Mouse (Mus musculus): Measurements from ENCODE around the gene Gm45618. TPM values are rescaled to one million over a fixed set of nuclear protein-coding genes. Genes with fewer than 3 reads are reported as not detected.

Gene Gm45618
- polyA plus RNA-seq, 1 experiment from 2014 or later, result not detected

GRCm38 (mm10) chr7:142080876-142081275 lies 39.7 kb downstream of the Gm45618 start:
- 45% methylated on average over 2 of the region's 2 CpGs for WGBS

GRCm38 (mm10) chr7:142079365-142079764 lies 41.2 kb downstream of the Gm45618 start:
- H3K9ac ChIP-seq, result no peak overlapping the region

More at GRCm38 (mm10) chr7:142080876-142081275, 39.7 kb downstream of the Gm45618 start:
- Histone ChIP-seq H3K9ac (no peak overlapping the region), H3K4me3 (no peak overlapping the region), H3K27ac (replicated peaks) (no peak overlapping the region), H3K9me3 (no peaks in the 10 kb centered on the region), H3K4me2 (no peak overlapping the region), H3K4me1 (replicated peaks) (peaks cover 28% of the 10 kb centered on the region), H3K27me3 (no peaks in the 10 kb centered on the region), H3K36me3 (peaks cover 54% of the 10 kb centered on the region)
- ATAC-seq (ENCODE audit: low FRiP score, low read depth), result no peak

GRCm38 (mm10) chr7:142077138-142077537 lies 43.4 kb downstream of the Gm45618 start:
- H3K36me3 ChIP-seq, result peaks cover 26% of the 10 kb centered on the region
- ATAC-seq (ENCODE audit: low FRiP score, low read depth), result no peak
- 68% methylated on average over 3 of the region's 3 CpGs for WGBS
- no peak overlapping the region for H3K4me2 ChIP-seq
- H3K27ac ChIP-seq (replicated peaks), result no peak overlapping the region
- no peaks in the 10 kb centered on the region for H3K9me3 ChIP-seq
- H3K9ac ChIP-seq, result no peak overlapping the region
- H3K27me3 ChIP-seq, result no peaks in the 10 kb centered on the region
- H3K4me3 ChIP-seq, result no peak overlapping the region
- peaks cover 5% of the 10 kb centered on the region for H3K4me1 ChIP-seq (replicated peaks)

More at GRCm38 (mm10) chr7:142079365-142079764, 41.2 kb downstream of the Gm45618 start:
- Histone ChIP-seq H3K4me2 (no peak overlapping the region), H3K4me3 (no peak overlapping the region), H3K9me3 (no peaks in the 10 kb centered on the region), H3K27me3 (no peaks in the 10 kb centered on the region), H3K4me1 (replicated peaks) (peaks cover 15% of the 10 kb centered on the region), H3K36me3 (peaks cover 40% of the 10 kb centered on the region), H3K27ac (replicated peaks) (no peak overlapping the region)
- ATAC-seq (ENCODE audit: low FRiP score, low read depth), result no peak
- 44% methylated on average over 5 of the region's 5 CpGs for WGBS

GRCm38 (mm10) chr7:142074146-142074886 lies 46.2 kb downstream of the Gm45618 start:
- H3K27me3 ChIP-seq, result no peaks in the 10 kb centered on the region
- WGBS, result 79% methylated on average over 8 of the region's 8 CpGs
- peaks cover 7% of the 10 kb centered on the region for H3K4me1 ChIP-seq (replicated peaks)
- H3K36me3 ChIP-seq, result peaks cover 3% of the 10 kb centered on the region; the same call in 1 of the 2 replicates
- no peak overlapping the region for H3K27ac ChIP-seq (replicated peaks)
- H3K9ac ChIP-seq, result no peak overlapping the region
- no peak for ATAC-seq (ENCODE audit: low FRiP score, low read depth)
- H3K4me3 ChIP-seq, result no peak overlapping the region
- no peak overlapping the region for H3K4me2 ChIP-seq
- no peaks in the 10 kb centered on the region for H3K9me3 ChIP-seq

GRCm38 (mm10) chr7:142071717-142072116 lies 48.8 kb downstream of the Gm45618 start:
- H3K4me3 ChIP-seq, result no peak overlapping the region
- no peak overlapping the region for H3K4me2 ChIP-seq
- H3K36me3 ChIP-seq, result no peaks in the 10 kb centered on the region
- H3K9ac ChIP-seq, result no peak overlapping the region
- no peaks in the 10 kb centered on the region for H3K27me3 ChIP-seq
- ATAC-seq (ENCODE audit: low FRiP score, low read depth), result no peak
- peaks cover 7% of the 10 kb centered on the region for H3K4me1 ChIP-seq (replicated peaks)
- no peaks in the 10 kb centered on the region for H3K9me3 ChIP-seq
- no peak overlapping the region for H3K27ac ChIP-seq (replicated peaks)

GRCm38 (mm10) chr7:142071212-142071578 lies 49.3 kb downstream of the Gm45618 start:
- H3K27ac ChIP-seq (replicated peaks), result no peak overlapping the region
- peak overlapping the region; percentile 23; the same call in 1 of the 2 replicates for H3K9ac ChIP-seq
- H3K4me2 ChIP-seq, result peak overlapping the region; percentile 53
- H3K36me3 ChIP-seq, result no peaks in the 10 kb centered on the region
- 5% methylated on average over 9 of the region's 10 CpGs for WGBS
- no peaks in the 10 kb centered on the region for H3K9me3 ChIP-seq
- no peaks in the 10 kb centered on the region for H3K27me3 ChIP-seq
- peaks cover 7% of the 10 kb centered on the region for H3K4me1 ChIP-seq (replicated peaks)
- peak overlapping the region; percentile 24 for H3K4me3 ChIP-seq
- ATAC-seq (ENCODE audit: low FRiP score, low read depth), result peak; percentile 85

- H3K27me3 ChIP-seq, result no peaks in the 10 kb centered on the region
- H3K27ac ChIP-seq (replicated peaks), result no peak overlapping the region
- peak overlapping the region; percentile 53 for H3K4me2 ChIP-seq
- peaks cover 7% of the 10 kb centered on the region for H3K4me1 ChIP-seq (replicated peaks)
- no peaks in the 10 kb centered on the region for H3K36me3 ChIP-seq
- 19% methylated on average over 13 of the region's 13 CpGs for WGBS
- ATAC-seq (ENCODE audit: low FRiP score, low read depth), result peak; percentile 92
- peak overlapping the region; percentile 24 for H3K4me3 ChIP-seq
- H3K9ac ChIP-seq, result peak overlapping the region; percentile 23; the same call in 1 of the 2 replicates
- H3K9me3 ChIP-seq, result no peaks in the 10 kb centered on the region
These were observed 49.9 kb downstream of the Gm45618 start for GRCm38 (mm10) chr7:142070458-142071211.

Other genes starting within 250 kb of the Gm45618 start
- 75.7 and 80.3 TPM in 2 replicates for gene Tollip, start 202.2 kb downstream of the Gm45618 start, polyA plus RNA-seq (2015; fragmentation: Nextera tagmentation; extraction: Ambion mirVana)
- 20.6 and 23.1 TPM in 2 replicates for gene Brsk2, start 171.0 kb downstream of the Gm45618 start, polyA plus RNA-seq (2015; fragmentation: Nextera tagmentation; extraction: Ambion mirVana)
- 50.8 and 53.4 TPM in 2 replicates for gene Mob2, start 59.7 kb downstream of the Gm45618 start, polyA plus RNA-seq (2015; fragmentation: Nextera tagmentation; extraction: Ambion mirVana)
- 117 and 134 TPM in 2 replicates for gene Dusp8, start 24.9 kb downstream of the Gm45618 start, polyA plus RNA-seq (2015; fragmentation: Nextera tagmentation; extraction: Ambion mirVana)
- not detected in 2 replicates for gene Gm39115, start 15.3 kb upstream of the Gm45618 start, polyA plus RNA-seq (2015; fragmentation: Nextera tagmentation; extraction: Ambion mirVana)
- gene Gm45337, start 23.9 kb upstream of the Gm45618 start, polyA plus RNA-seq (2015; fragmentation: Nextera tagmentation; extraction: Ambion mirVana), result not detected in 2 replicates
- gene Gm29735, start 36.4 kb upstream of the Gm45618 start, polyA plus RNA-seq (2015; fragmentation: Nextera tagmentation; extraction: Ambion mirVana), result not detected in 2 replicates
- gene Gm4553, start 45.0 kb upstream of the Gm45618 start, polyA plus RNA-seq (2015; fragmentation: Nextera tagmentation; extraction: Ambion mirVana), result 0.14 TPM in 1 of 2 replicates, not detected in the other
- not detected in 2 replicates for gene Krtap5-2, start 55.3 kb upstream of the Gm45618 start, polyA plus RNA-seq (2015; fragmentation: Nextera tagmentation; extraction: Ambion mirVana)
- gene Gm10153, start 69.7 kb upstream of the Gm45618 start, polyA plus RNA-seq (2015; fragmentation: Nextera tagmentation; extraction: Ambion mirVana), result not detected in 2 replicates
- not detected in 2 replicates for gene Krtap5-3, start 80.6 kb upstream of the Gm45618 start, polyA plus RNA-seq (2015; fragmentation: Nextera tagmentation; extraction: Ambion mirVana)
- gene Gm7579, start 91.1 kb upstream of the Gm45618 start, polyA plus RNA-seq (2015; fragmentation: Nextera tagmentation; extraction: Ambion mirVana), result not detected in 2 replicates
- gene Krtap5-5, start 109.2 kb upstream of the Gm45618 start, polyA plus RNA-seq (2015; fragmentation: Nextera tagmentation; extraction: Ambion mirVana), result not detected in 2 replicates
- gene Gm40460, start 120.3 kb upstream of the Gm45618 start, polyA plus RNA-seq (2015; fragmentation: Nextera tagmentation; extraction: Ambion mirVana), result not detected in 2 replicates
- not detected in 2 replicates for gene Gm2431, start 137.6 kb upstream of the Gm45618 start, polyA plus RNA-seq (2015; fragmentation: Nextera tagmentation; extraction: Ambion mirVana)
- gene Gm4559, start 153.6 kb upstream of the Gm45618 start, polyA plus RNA-seq (2015; fragmentation: Nextera tagmentation; extraction: Ambion mirVana), result not detected in 2 replicates
- gene Krtap5-1, start 176.4 kb upstream of the Gm45618 start, polyA plus RNA-seq (2015; fragmentation: Nextera tagmentation; extraction: Ambion mirVana), result not detected in 2 replicates
- not detected in 2 replicates for gene Krtap5-4, start 182.8 kb upstream of the Gm45618 start, polyA plus RNA-seq (2015; fragmentation: Nextera tagmentation; extraction: Ambion mirVana)

All from hindbrain, embryonic 15.5 days (tissue).